Mouse (Mus musculus) lung, postnatal 10 days (tissue): ENCODE data around the gene Ep300.

Experiments
- DNase-seq: peaks from one replicate; pipeline ENCODE4 v3.0.0; 2021

Gene Ep300

GRCm38 (mm10) chr15:81584913-81585745 is at the start of gene Ep300:
Gene Ep300, plus strand, starts transcription at chr15:81585351.
- peak; percentile 97 for DNase-seq

- DNase-seq = no peak
Measured at GRCm38 (mm10) chr15:81535881-81536351, 49.2 kb upstream of the Ep300 start.

GRCm38 (mm10) chr15:81538149-81538548 is 47.0 kb upstream of the Ep300 start:
- DNase-seq = no peak

GRCm38 (mm10) chr15:81539560-81539959 is 45.6 kb upstream of the Ep300 start:
- no peak for DNase-seq

- DNase-seq = no peak
Measured at GRCm38 (mm10) chr15:81544916-81545315, 40.2 kb upstream of the Ep300 start.

- no peak for DNase-seq
Measured at GRCm38 (mm10) chr15:81545387-81546176, 39.6 kb upstream of the Ep300 start.

GRCm38 (mm10) chr15:81553455-81553854 is 31.7 kb upstream of the Ep300 start:
- DNase-seq = no peak

- peak; percentile 29 for DNase-seq
Measured at GRCm38 (mm10) chr15:81554558-81555297, 30.4 kb upstream of the Ep300 start.

- DNase-seq = no peak
Measured at GRCm38 (mm10) chr15:81555986-81556385, 29.2 kb upstream of the Ep300 start.

GRCm38 (mm10) chr15:81561501-81561900 is 23.6 kb upstream of the Ep300 start:
- no peak for DNase-seq

- DNase-seq = no peak
Measured at GRCm38 (mm10) chr15:81561996-81562395, 23.2 kb upstream of the Ep300 start.

GRCm38 (mm10) chr15:81562491-81563488 is 22.4 kb upstream of the Ep300 start:
- DNase-seq = peak; percentile 30

- no peak for DNase-seq
Measured at GRCm38 (mm10) chr15:81568093-81568492, 17.1 kb upstream of the Ep300 start.

GRCm38 (mm10) chr15:81568592-81568991 is 16.6 kb upstream of the Ep300 start:
- DNase-seq = no peak

GRCm38 (mm10) chr15:81576961-81577360 is 8.2 kb upstream of the Ep300 start:
- DNase-seq = no peak

- DNase-seq = no peak
Measured at GRCm38 (mm10) chr15:81577743-81578165, 7.4 kb upstream of the Ep300 start.

GRCm38 (mm10) chr15:81584466-81584865 is 685 bp upstream of the Ep300 start:
- no peak for DNase-seq

- peak; percentile 93 for DNase-seq
Measured at GRCm38 (mm10) chr15:81585746-81586461, 753 bp downstream of the Ep300 start.

GRCm38 (mm10) chr15:81586466-81586865 is 1.3 kb downstream of the Ep300 start:
- DNase-seq = no peak

- DNase-seq = no peak
Measured at GRCm38 (mm10) chr15:81587686-81588085, 2.5 kb downstream of the Ep300 start.

- DNase-seq = no peak
Measured at GRCm38 (mm10) chr15:81594146-81594696, 9.1 kb downstream of the Ep300 start.
